Mouse (Mus musculus): ENCODE measurements around the gene Gm28041. TPM values are rescaled to one million over a fixed set of nuclear protein-coding genes. Genes with fewer than 3 reads are reported as not detected.

Gm28041 gene
- not detected in 2 replicates for polyA plus RNA-seq (2012; ENCODE audit: low replicate concordance)

GRCm38 (mm10) chr13:67375050-67375911 is at the start of gene Gm28041, which contains the start of gene Zfp456:
Gene Gm28041, minus strand, starts transcription at chr13:67375733.
Gene Zfp456, minus strand, starts transcription at chr13:67375810.

GRCm38 (mm10) chr13:67421207-67421857 is 45.8 kb upstream of the Gm28041 start, which contains the start of gene Zfp459:
Gene Zfp459, minus strand, starts transcription at chr13:67421418.

GRCm38 (mm10) chr13:67399183-67399903 is 23.8 kb upstream of the Gm28041 start, which contains the start of gene Zfp429:
Gene Zfp429, minus strand, starts transcription at chr13:67399819.

GRCm38 (mm10) chr13:67360131-67360744 is 15.3 kb downstream of the Gm28041 start, which contains the start of the genes Gm28044 and Zfp953:
Gene Gm28044, minus strand, starts transcription at chr13:67360536.
Gene Zfp953, minus strand, starts transcription at chr13:67360605.

GRCm38 (mm10) chr13:67332019-67332724 is 43.4 kb downstream of the Gm28041 start, which contains the start of gene Zfp595:
Gene Zfp595, minus strand, starts transcription at chr13:67332570.

GRCm38 (mm10) chr13:67305822-67306672 is 69.5 kb downstream of the Gm28041 start, which contains the start of gene Zfp457:
Gene Zfp457, minus strand, starts transcription at chr13:67306485.

Other genes with a start within 250 kb of the Gm28041 start
- gene Rsl1, start 202.6 kb downstream of the Gm28041 start, polyA plus RNA-seq (2012; ENCODE audit: low replicate concordance) = 0.14 and 0.71 TPM in 2 replicates
- gene Zfp455, start 181.2 kb downstream of the Gm28041 start, polyA plus RNA-seq (2012; ENCODE audit: low replicate concordance) = 0.20 and 0.24 TPM in 2 replicates
- gene Zfp458, start 97.3 kb downstream of the Gm28041 start, polyA plus RNA-seq (2012; ENCODE audit: low replicate concordance) = 0.04 and 0.48 TPM in 2 replicates
- 0.51 TPM in 1 of 2 replicates, not detected in the other for gene Zfp457, start 69.2 kb downstream of the Gm28041 start, polyA plus RNA-seq (2012; ENCODE audit: low replicate concordance)
- gene Zfp595, start 43.2 kb downstream of the Gm28041 start, polyA plus RNA-seq (2012; ENCODE audit: low replicate concordance) = 0.24 and 0.64 TPM in 2 replicates
- not detected in 2 replicates for gene Gm28044, start 15.2 kb downstream of the Gm28041 start, polyA plus RNA-seq (2012; ENCODE audit: low replicate concordance)
- gene Zfp953, start 15.1 kb downstream of the Gm28041 start, polyA plus RNA-seq (2012; ENCODE audit: low replicate concordance) = 0.21 and 0.54 TPM in 2 replicates
- gene Zfp456, start 77 bp upstream of the Gm28041 start, polyA plus RNA-seq (2012; ENCODE audit: low replicate concordance) = 0.11 and 0.29 TPM in 2 replicates
- 4.1 and 8.4 TPM in 2 replicates for gene Zfp429, start 24.1 kb upstream of the Gm28041 start, polyA plus RNA-seq (2012; ENCODE audit: low replicate concordance)
- 0.10 and 0.43 TPM in 2 replicates for gene Zfp459, start 45.7 kb upstream of the Gm28041 start, polyA plus RNA-seq (2012; ENCODE audit: low replicate concordance)
- gene Zfp874a, start 75.9 kb upstream of the Gm28041 start, polyA plus RNA-seq (2012; ENCODE audit: low replicate concordance) = 0.43 and 0.45 TPM in 2 replicates
- gene Zfp874b, start 108.5 kb upstream of the Gm28041 start, polyA plus RNA-seq (2012; ENCODE audit: low replicate concordance) = 0.56 and 1.0 TPM in 2 replicates
- 0.13 and 1.1 TPM in 2 replicates for gene Zfp58, start 124.8 kb upstream of the Gm28041 start, polyA plus RNA-seq (2012; ENCODE audit: low replicate concordance)
- not detected in 2 replicates for gene Gm26965, start 150.4 kb upstream of the Gm28041 start, polyA plus RNA-seq (2012; ENCODE audit: low replicate concordance)
- gene Zfp87, start 150.4 kb upstream of the Gm28041 start, polyA plus RNA-seq (2012; ENCODE audit: low replicate concordance) = 1.3 and 2.3 TPM in 2 replicates
- gene Zfp748, start 178.1 kb upstream of the Gm28041 start, polyA plus RNA-seq (2012; ENCODE audit: low replicate concordance) = 0.66 and 0.73 TPM in 2 replicates
- gene Zfp729b, start 234.0 kb upstream of the Gm28041 start, polyA plus RNA-seq (2012; ENCODE audit: low replicate concordance) = 0.29 and 1.1 TPM in 2 replicates

Data from hematopoietic multipotent progenitor cell, adult 10-12 weeks (in vitro differentiated cells).